Mouse (Mus musculus): Measurements from ENCODE around the gene Tax1bp3.
A peak's percentile ranks its signal among the peaks of the same experiment; 100 is the strongest.

Gene Tax1bp3

DNA sequence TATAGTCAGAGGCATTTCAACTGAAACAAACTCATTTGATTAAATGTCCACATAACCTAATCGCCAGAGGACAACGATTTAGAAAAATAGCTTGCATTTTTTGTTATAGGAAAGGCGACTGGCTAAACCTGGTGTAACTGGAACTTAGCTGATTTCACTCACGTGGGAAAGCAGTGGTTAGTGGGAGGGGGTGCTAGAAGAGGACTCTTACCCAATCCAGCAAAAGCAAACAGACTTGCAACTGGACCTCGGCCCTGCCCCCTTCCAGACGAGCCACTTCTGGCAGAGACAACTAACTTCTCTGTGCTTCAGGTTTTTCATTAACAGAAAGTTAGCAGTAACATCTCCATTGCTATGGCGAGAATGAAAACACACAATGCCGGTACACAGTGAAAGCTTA is 1.3 kb upstream of the Tax1bp3 start:
- no peak for DNase-seq (ENCODE audit: extremely low read depth, low read depth)

DNA sequence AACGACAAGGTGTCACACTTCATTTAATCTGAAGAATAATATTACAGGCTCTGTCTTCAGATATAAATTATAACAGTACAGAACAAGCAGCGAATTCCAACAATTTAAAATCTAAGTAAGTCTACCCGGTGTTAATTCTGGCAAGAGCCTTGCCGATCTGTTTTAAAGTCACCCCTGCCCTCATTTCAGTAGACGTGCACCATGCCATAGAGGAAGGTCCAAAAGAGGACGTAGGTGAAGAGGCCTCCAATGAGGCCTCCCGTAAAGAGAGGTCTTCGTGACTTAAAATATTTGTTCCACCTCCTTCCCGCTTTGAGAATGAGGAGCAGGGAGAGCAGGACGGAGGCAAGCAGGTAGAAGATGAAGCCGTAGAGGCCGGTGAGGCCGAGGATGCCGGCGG is 697 bp upstream of the Tax1bp3 start:
- peak; percentile 32 for DNase-seq (ENCODE audit: extremely low read depth, low read depth)

DNA sequence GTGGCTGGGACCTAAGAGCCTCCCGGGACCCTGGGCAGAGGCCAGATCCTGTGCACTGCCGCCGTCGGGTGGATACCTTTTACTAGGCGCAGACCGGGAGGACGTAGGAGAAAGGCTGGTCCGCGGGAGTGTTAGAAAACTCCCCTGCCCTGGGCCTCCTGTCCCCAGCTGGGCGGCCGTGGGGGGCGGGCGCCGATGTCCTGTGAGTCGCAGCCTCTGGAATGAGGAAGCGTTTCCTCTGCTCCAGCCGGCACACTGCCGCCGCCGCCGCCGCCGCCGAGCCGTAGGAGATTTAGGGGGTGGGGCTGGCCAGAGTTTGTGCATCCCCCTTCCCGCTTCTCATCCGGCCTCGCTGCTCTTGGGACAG is 609 bp downstream of the Tax1bp3 start:
- no peak for DNase-seq (ENCODE audit: extremely low read depth, low read depth)

DNA sequence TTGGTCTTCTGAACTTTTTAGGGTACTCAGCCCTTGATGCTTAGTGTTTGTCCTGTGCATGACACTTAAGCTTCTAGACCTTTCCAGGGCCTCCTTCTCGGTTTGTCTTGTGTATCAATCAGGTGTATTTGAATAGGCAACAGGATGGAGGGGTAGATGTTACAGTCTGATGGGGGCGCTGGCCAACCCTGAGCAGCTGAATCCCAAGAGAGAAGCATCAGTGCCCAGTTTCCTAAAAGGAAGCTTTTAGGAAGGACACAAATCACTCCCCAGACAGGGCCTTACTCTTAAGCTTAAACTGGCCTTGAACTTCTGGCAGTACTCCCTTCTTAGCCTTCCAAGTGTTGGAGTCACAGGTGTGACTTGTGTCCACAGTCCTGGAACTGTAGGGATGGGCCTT is 1.0 kb downstream of the Tax1bp3 start:
- no peak for DNase-seq (ENCODE audit: extremely low read depth, low read depth)

DNA sequence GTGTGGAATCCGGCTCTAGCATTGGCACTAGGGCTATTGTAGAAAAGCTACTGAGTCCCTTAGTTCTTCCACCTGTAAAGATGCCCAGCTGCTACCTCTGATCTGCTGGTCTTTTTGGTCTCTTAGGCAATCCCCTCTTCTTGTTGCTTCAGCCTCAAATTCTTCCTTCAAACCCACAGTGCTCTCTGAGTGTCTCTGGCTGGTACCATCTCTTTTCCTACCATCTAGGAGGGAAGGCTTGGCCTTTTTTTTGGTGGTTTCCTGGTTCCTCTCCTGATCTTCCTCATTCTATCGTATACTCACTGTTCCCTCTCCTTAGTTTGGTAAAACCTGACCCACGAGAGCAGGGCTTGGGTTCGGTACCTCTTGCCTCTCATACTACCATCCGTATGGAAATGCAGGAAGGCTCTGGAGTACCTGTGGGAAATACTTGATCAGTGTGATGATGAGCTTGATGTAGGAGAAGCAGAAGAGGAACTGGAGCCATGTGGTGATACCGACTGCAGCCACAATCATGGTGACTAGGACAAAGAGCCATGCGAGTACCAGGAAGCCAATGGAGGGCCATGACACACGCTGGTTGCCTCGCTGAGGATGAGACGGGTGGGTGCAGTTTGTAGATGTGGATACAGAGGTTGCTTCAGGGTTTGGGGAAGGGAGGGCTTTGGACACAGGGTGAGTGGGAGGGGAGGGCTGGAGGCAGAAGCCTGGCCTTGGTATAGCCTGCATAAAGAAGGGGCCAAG is 9.2 kb downstream of the Tax1bp3 start:
- no peak for DNase-seq (ENCODE audit: extremely low read depth, low read depth)

DNA sequence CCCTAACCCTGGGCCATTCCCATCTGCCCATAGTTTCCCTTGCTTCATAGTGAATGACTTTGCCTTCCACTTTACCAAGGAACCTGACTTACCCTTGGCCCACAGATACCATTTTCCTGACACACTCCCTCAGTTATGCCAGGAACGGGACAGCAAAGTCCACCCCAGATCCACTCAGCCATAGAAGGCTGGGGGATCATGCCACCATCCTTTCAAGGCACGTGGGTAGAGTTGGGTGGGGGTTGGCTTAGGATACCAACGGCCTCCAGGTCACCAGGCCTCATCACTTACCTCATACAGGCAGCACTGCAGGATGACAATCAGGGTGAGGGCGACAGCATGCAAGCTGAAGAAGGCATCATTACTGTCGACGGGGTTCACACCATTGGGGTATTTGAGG is 10.3 kb downstream of the Tax1bp3 start:
- DNase-seq (ENCODE audit: extremely low read depth, low read depth), result no peak

DNA sequence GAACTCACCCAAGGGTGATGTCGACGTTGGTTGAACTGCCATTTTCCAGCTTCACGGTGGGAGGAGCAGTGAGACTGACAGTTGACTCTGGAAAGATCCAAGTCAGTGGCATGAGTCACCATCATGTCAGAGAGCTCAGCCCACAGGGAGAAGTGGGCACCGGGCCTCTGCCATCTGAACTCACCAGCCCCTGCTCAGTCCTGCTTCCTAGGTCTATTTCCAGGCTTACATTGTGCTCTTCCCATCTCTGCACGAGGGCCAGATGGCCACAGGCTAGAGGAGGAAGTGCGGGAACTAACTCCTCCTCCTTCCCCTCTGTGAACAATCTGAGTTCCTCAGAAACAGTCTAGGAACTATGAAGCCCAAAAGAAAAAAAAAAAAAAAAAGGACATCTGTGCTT is 16.2 kb downstream of the Tax1bp3 start:
- DNase-seq (ENCODE audit: extremely low read depth, low read depth), result no peak

DNA sequence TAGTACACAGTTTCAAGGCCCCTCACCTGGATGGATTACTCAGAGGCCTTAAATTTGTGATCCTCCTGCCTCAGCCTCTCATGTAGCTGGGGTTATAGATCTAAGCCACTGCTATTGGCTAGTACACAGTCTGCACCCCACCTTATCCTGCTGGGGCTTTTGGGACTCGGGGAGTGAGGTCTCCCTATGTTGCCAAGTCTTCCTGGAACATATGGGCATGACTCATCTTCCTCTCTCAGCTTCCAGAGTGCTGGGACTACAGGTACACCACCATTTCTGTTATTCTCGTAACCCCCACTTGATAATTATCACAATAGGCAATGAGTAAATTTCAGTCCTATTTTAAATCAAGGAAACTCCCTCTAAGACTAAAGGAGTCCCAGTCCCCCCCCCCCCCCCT is 17.6 kb downstream of the Tax1bp3 start:
- DNase-seq (ENCODE audit: extremely low read depth, low read depth), result no peak

DNA sequence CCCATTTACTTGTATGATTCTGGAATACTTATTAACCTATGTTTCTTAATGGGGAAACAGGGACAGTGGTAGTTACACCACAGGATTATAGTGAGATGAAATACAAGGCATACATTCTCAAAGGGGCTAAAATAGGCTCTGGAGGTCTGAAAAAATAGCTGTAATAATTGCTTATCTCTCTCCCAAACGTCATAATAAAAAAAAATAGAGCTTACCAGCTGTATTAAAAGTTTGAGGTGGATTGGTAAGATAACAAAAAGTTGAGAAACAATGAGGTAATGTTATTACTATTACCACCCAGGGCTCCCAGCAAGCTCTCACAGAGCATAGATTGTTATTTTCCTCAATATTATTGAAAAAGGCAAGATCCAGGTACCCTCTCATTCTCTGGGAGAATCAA is 21.3 kb downstream of the Tax1bp3 start:
- DNase-seq (ENCODE audit: extremely low read depth, low read depth), result no peak

DNA sequence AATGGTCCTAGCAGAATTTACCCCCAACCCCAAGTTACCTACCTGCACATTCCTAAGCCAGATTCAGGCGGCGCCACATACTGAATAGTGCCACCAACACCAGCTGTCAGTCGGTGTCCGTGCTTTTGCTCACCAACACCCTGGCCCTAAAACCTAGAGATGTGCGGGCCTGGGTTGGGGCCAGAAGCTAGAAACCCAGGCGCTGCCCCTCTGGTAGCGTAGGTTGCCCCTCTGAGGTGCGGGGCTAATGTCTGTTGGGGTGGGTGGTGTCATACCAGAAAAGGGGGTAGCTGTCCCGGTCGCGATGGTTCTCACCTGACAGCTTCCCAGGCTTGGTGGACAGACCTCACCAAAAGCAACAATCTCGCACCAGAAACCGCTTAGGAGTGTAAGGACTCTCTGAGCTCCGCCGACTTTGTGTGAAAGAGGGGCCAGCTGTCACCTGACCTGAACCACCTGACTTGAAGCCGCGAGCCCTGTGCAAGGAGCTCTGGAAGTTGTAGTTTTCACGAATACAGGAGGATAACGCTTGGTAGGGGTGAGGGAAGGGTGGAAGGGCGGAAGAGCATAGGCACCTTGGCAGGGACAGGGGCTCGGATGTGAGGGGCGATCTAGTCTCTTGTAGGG is 21.8 kb downstream of the Tax1bp3 start, which contains the start of gene Ctns:
Ctns (minus strand) TSS at position 440 of the 627 bp plus-strand sequence.
- peak; percentile 83 for DNase-seq (ENCODE audit: extremely low read depth, low read depth)

DNA sequence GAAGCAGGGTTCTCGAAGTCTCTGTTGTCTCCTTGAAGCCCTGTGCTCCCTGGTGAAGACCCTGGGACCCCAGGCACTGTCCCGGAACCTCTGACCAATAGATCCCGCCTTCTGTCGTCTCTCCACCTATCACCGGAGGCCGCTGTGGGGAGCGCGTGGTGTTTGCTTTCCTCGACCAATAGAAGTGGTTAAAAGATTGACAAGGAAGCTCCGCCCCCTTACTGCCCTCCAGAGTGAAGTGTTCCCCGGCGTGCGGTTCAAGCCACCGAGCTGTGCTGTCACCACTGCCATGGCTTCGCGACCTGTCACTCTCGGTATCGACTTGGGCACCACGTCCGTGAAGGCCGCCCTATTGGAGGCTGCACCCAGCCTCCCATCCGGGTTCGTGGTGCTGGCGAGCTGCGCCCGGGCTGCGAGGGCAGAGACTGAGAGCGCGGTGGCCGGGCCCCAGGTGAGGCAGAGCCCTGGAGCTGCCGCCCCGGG is 22.4 kb downstream of the Tax1bp3 start, which contains the start of gene Shpk:
Shpk (plus strand) TSS at position 231 of the 483 bp plus-strand sequence.
- peak; percentile 90 for DNase-seq (ENCODE audit: extremely low read depth, low read depth)

DNA sequence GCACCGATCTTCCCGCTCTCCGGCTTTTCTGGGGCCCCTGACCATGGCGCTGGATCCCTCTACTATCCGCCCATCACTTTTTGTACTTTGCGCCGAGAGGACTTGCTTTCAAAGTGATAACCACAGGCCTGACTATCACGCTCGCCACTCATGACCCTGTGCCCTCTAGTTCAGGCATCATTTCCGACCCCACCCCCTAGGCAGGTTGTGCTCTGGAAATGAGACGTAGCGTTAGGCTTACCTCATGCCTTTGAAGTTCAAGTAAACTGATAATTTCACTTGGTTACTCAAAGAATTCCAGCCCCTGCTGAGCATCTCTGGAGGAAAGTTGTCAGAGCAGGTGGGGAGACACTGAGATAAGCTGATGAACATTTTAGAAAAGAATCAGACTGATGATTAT is 23.0 kb downstream of the Tax1bp3 start:
- DNase-seq (ENCODE audit: extremely low read depth, low read depth), result peak; percentile 26

DNA sequence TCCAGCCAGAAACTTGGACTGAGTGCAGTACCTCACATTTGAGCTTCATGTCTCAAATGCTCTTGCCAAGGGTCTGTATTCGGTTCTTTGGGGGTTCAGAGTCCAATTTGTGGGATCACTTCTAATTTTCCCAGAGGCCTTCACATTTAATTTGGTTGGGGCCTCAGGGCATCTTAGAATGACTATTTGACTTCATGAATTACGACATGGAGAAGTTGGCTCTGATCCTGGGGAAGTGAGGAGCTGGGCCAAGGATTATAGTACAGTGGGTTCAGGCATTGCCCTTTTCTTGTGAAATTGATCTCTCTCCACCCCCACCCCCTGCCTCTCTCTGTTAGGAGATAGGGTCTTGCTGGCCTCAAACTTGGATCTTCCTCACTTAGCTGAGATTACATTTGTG is 24.1 kb downstream of the Tax1bp3 start:
- no peak for DNase-seq (ENCODE audit: extremely low read depth, low read depth)

DNA sequence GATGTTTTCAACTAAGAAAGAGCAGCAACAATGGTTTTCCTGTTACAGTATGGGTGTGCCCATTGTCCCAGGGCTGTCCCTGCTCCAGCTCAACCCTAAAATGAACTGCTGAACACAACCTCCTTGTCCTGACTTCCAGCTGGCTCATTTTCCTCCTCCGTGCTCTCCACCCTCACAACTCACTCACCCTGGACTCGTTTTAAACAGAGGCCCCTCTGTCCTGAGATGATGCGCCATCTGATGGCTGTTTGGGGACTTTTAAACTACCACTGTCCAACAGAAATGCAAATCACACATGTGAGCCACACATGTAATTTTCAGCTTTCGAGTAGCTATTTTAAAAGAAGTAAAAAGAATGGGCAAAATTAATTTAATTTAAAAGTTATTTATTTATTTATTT is 24.7 kb downstream of the Tax1bp3 start:
- no peak for DNase-seq (ENCODE audit: extremely low read depth, low read depth)

DNA sequence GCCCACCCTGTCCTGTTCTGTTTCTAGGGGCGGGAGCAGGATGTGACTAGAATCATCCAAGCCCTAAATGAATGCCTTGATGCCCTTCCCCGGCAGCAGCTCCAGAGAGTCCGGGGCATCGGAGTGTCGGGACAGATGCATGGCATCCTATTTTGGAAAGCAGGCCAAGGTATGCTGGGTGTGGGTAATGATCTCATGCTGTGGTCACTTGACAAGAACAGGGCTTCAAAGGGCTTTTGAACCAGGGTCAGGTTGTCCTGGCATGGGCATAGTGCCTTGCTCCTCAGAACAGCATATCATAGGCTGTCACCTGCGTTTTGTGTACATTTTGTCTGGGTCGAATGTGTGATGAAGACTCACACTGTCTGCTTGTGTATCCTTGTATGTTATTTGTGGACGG is 27.0 kb downstream of the Tax1bp3 start:
- no peak for DNase-seq (ENCODE audit: extremely low read depth, low read depth)

DNA sequence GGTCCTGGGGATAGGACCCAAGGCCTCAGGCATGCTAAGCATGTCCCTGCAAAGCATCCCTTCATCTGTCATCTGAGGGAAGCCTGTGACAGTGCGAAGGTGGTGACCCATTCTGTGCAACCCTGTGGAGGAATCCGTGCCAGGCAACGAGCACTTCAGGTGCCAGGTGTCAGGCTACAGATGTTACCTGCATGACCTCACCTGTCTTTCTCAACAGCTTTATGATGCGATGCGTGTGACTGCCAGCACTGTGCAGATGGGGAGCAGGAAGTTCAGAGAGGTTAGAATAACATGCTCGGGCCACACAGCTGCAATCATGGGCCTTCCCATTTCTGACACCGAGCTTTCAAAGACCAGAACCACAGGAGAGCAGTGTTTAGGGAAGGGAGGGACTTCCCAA is 28.3 kb downstream of the Tax1bp3 start:
- no peak for DNase-seq (ENCODE audit: extremely low read depth, low read depth)

DNA sequence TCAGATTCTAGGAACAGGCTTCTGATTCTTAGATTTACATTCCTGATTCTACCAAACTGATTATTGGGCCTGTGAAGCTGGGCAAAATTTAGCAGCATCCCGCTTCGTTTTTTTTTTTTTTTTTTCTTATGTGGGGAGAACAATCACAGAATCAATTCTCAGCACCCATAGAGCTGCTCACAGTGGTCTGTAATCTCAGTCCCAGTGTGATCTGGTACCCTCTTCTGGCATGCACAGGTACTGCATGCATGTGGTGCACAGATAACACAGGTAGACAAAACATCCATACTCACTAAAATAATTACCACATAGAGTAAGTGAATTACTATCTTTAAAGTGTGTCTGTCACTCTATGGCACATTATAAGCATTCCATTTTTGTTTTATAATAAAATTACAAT is 30.7 kb downstream of the Tax1bp3 start:
- no peak for DNase-seq (ENCODE audit: extremely low read depth, low read depth)

DNA sequence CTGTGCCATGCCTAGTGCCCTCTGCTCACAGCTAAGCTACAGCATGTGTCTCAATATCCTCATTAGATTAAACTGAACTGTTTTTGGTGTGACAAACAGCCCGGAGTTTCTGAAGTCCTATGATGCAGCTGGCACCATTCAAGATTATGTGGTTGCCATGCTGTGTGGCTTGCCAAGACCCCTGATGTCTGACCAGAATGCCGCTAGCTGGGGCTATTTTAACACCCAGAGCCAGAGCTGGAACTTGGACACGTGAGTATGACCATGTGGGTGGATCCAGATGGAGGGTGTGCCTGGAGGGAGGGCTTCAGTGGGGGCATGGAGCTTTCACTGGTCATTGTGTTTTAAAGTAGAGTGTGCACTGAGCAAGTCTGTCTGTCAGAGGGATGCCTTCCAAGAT is 37.1 kb downstream of the Tax1bp3 start:
- no peak for DNase-seq (ENCODE audit: extremely low read depth, low read depth)

DNA sequence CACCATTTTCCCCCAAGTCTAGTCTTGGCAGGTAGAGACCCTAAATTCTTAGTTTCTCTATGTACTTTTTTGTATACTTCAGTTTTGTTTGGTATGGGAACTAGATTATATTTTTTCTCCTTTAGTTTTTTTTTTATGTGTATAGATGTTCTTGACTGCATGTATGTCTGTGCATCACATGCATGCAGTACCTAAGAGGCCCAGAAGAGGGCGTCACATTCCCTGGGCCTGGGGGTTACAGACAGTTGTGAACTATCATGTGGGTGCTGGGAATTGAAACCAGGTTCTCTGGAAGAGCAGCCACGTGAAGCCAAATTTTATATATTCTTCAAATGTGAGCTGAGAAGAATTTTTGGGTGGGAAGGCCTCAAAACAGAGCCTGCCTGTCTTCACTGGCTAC is 42.8 kb downstream of the Tax1bp3 start:
- no peak for DNase-seq (ENCODE audit: extremely low read depth, low read depth)

DNA sequence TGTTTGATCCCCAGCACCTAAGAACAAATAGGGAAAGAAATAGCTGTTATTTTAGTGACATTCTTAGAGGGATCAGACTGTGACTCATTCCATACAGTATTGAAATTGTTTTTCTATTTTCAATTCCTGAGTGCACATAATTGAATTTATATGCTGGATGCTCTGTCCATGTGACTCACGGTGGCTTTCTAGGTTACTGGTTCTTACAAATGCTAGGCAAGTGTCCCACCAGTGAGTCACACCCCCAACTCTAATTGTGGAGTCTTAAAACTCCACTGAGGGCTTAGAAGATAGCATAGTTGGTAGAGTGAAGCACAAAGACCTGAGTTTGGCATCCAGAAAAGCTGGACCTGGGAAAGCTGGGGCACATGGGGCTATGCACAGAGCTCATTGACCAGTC is 43.8 kb downstream of the Tax1bp3 start:
- no peak for DNase-seq (ENCODE audit: extremely low read depth, low read depth)

DNA sequence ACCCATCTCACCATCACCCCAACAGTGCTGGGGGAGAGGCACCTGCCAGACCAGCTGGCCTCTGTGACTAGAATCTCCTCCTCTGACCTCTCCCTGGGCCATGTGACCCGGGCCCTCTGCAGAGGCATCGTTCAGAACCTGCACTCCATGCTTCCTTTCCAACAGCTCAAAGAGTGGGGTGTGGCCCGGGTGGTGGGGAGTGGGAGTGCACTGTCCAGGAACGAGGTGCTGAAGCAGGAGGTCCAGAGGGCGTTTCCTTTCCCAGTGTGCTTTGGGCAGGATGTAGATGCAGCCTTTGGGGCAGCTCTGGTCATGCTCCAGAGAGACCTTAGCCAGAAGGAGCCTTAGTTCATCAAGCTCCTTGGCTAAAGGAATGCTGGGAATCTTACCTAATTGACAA is 46.0 kb downstream of the Tax1bp3 start:
- DNase-seq (ENCODE audit: extremely low read depth, low read depth), result no peak

DNA sequence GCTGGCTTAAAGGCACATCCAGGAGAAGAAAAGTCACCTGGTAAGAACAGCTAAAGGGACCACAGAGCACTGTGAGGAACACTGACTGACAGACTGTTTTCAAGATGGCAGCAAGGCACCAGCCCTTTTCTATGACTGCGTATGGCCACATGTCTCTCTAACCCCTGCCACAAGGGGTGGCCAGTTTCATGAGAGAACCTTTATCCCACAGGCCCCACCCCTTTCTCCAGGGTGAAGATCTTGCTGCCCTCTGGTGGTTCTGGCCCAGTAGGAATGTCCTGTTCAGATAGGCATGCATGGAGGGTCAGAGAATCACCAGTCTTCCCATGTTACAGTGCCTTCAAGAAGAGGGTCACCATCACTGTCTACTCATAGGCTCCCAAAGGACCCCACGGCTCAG is 47.1 kb downstream of the Tax1bp3 start:
- DNase-seq (ENCODE audit: extremely low read depth, low read depth), result no peak

DNA sequence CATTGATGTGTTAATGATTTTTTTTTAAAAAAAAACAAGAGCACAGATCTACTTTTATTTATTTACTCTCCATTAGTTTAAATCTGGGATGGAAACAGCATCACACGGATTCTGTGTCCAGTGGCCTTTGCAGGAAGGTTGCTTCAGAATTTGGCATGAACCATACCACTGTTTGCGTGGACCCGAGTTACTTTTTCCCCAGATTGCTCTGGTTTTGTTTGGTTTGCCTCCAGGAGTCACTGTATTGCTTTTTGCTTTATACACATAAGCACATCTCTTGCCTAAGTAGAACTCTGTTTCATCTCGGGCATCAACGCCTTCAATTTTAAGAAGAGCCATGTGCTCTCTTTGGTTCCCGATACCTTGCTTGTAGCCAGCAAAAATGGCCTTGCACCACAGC is 49.0 kb downstream of the Tax1bp3 start:
- DNase-seq (ENCODE audit: extremely low read depth, low read depth), result no peak
